Mouse (Mus musculus) gastrocnemius, adult 2 months (tissue): ENCODE measurements around the gene Slc27a1. TPM values are rescaled to one million over a fixed set of nuclear protein-coding genes. Genes with fewer than 3 reads are reported as not detected.

Source experiments
- DNase-seq: peaks from one replicate; pipeline ENCODE4 v3.0.0; 2022
- H3K27ac ChIP-seq: fragments of 200-600 bp; 2 replicates; pipeline ENCODE4 v1.8.1; 2022; ENCODE audit warnings: mild to moderate bottlenecking
- H3K4me3 ChIP-seq: fragments of 200-600 bp; 2 replicates; pipeline ENCODE4 v1.8.1; 2022; ENCODE audit warnings: mild to moderate bottlenecking, moderate library complexity
- CTCF ChIP-seq: fragments of 200-600 bp; IDR thresholded peaks from 2 replicates; pipeline ENCODE4 v1.8.1; 2022; ENCODE audit warnings: antibody characterized with exemption, mild to moderate bottlenecking, moderate library complexity
- intact Hi-C: fragments of 180-260 bp; cut with DNase I; formaldehyde crosslinking; loops from one replicate; pipeline ENCODE4 v1.15.1; 2025
- total RNA-seq, 2 experiments: library from RNA; stranded (reverse); gene quantifications; 2 replicates each; pipeline ENCODE4 v1.2.3; 2021

The Slc27a1 gene
- total RNA-seq, 2 experiments from 2014 or later: 57.2 to 116 TPM

GRCm38 (mm10) chr8:71537028-71537867 lies 31.4 kb upstream of the Slc27a1 start, which contains the start of gene Bst2:
Bst2 (minus strand) TSS chr8:71537456.
- Histone ChIP-seq H3K4me3 (peak within 1 kb of the TSS; percentile 85), H3K27ac (peak within 1 kb of the TSS; percentile 93)
- peak; percentile 91 for DNase-seq
- TF ChIP-seq CTCF: no peak
- intact Hi-C loops: loop anchor here (5.0 kb wide), 1 partner anchor 95 kb away; no protein-coding TSS in a partner anchor

- peak; percentile 97 for DNase-seq
- intact Hi-C loops: no loop called here
- Histone ChIP-seq H3K4me3 (peak within 1 kb of the TSS; percentile 98), H3K27ac (peak within 1 kb of the TSS; percentile 91)
- no peak for TF ChIP-seq CTCF
Measured at GRCm38 (mm10) chr8:71542632-71543343, 25.9 kb upstream of the Slc27a1 start, which contains the start of gene Mvb12a. Mvb12a (plus strand) TSS chr8:71542922.

GRCm38 (mm10) chr8:71543755-71544154 lies 24.9 kb upstream of the Slc27a1 start:
- intact Hi-C loops: no loop called here
- H3K4me3 ChIP-seq: peak overlapping the region; percentile 98
- DNase-seq: no peak
- TF ChIP-seq CTCF: no peak
- no peak overlapping the region for H3K27ac ChIP-seq

GRCm38 (mm10) chr8:71545053-71545452 lies 23.6 kb upstream of the Slc27a1 start:
- TF ChIP-seq CTCF: no peak
- no peak for DNase-seq
- Histone ChIP-seq H3K4me3 (no peak overlapping the region), H3K27ac (no peak overlapping the region)
- intact Hi-C loops: no loop called here

- intact Hi-C loops: no loop called here
- no peak for DNase-seq
- Histone ChIP-seq H3K4me3 (no peak overlapping the region), H3K27ac (no peak overlapping the region)
- TF ChIP-seq CTCF: no peak
Measured at GRCm38 (mm10) chr8:71547590-71547989, 21.1 kb upstream of the Slc27a1 start.

- Histone ChIP-seq H3K4me3 (no peak overlapping the region), H3K27ac (no peak overlapping the region)
- no peak for TF ChIP-seq CTCF
- intact Hi-C loops: no loop called here
- DNase-seq: no peak
Measured at GRCm38 (mm10) chr8:71550754-71551153, 17.9 kb upstream of the Slc27a1 start.

- no peak for TF ChIP-seq CTCF
- Histone ChIP-seq H3K4me3 (no peak overlapping the region), H3K27ac (no peak overlapping the region)
- intact Hi-C loops: no loop called here
- no peak for DNase-seq
Measured at GRCm38 (mm10) chr8:71552770-71553169, 15.9 kb upstream of the Slc27a1 start.

GRCm38 (mm10) chr8:71554001-71554400 lies 14.7 kb upstream of the Slc27a1 start:
- DNase-seq: no peak
- Histone ChIP-seq H3K27ac (no peak overlapping the region), H3K4me3 (no peak overlapping the region)
- TF ChIP-seq CTCF: no peak
- intact Hi-C loops: no loop called here

GRCm38 (mm10) chr8:71554644-71555043 lies 14.0 kb upstream of the Slc27a1 start:
- TF ChIP-seq CTCF: no peak
- no peak overlapping the region for H3K4me3 ChIP-seq
- intact Hi-C loops: no loop called here
- H3K27ac ChIP-seq: no peak overlapping the region
- no peak for DNase-seq

GRCm38 (mm10) chr8:71558071-71558957 lies 10.4 kb upstream of the Slc27a1 start, which contains the start of gene Tmem221:
Tmem221 (minus strand) TSS chr8:71558871.
- intact Hi-C loops: no loop called here
- peak within 1 kb of the TSS; percentile 67 for H3K4me3 ChIP-seq
- H3K27ac ChIP-seq: 0 out of 2 replicates have a peak within 1 kb of the TSS, but pooled peaks have one; percentile 28
- no peak for DNase-seq
- no peak for TF ChIP-seq CTCF

- no peak overlapping the region for H3K27ac ChIP-seq
- no peak for TF ChIP-seq CTCF
Measured at GRCm38 (mm10) chr8:71558958-71559690, 9.6 kb upstream of the Slc27a1 start.

More at GRCm38 (mm10) chr8:71558958-71559690, 9.6 kb upstream of the Slc27a1 start:
- H3K4me3 ChIP-seq: peak overlapping the region; percentile 67
- intact Hi-C loops: no loop called here
- DNase-seq: peak; percentile 59
